Mouse (Mus musculus) hindbrain, embryonic 14.5 days (tissue): ENCODE data around the gene Dmc1. TPM values are rescaled to one million over a fixed set of nuclear protein-coding genes. Genes with fewer than 3 reads are reported as not detected.
A peak's percentile ranks its signal among the peaks of the same experiment; 100 is the strongest.

Experiments
- ATAC-seq: fragments of 200-750 bp; cut with Nextera tagmentation; 2 replicates; pipeline ENCODE4 v1.8.0; 2017; ENCODE audit warnings: moderate number of reproducible peaks, mild to moderate bottlenecking, moderate TSS enrichment, moderate library complexity; ENCODE audit not compliant: low FRiP score
- DNase-seq: peaks from one replicate; pipeline ENCODE4 v3.0.0-alpha.2; 2015; ENCODE audit warnings: low spot score
- H3K27ac ChIP-seq: fragments of 300-500 bp; sonication (generic); 2 replicates; pipeline ENCODE4 v1.5.1; 2014; ENCODE audit warnings: mild to moderate bottlenecking, moderate library complexity
- H3K27me3 ChIP-seq: fragments of 300-500 bp; sonication (generic); 2 replicates; pipeline ENCODE4 v1.6.1; 2014; ENCODE audit warnings: mild to moderate bottlenecking, low read length, mixed read lengths; ENCODE audit not compliant: control insufficient read depth, insufficient read depth
- H3K36me3 ChIP-seq: fragments of 300-500 bp; sonication (generic); replicated peaks from 2 replicates; pipeline ENCODE4 v1.6.1; 2014; ENCODE audit not compliant: control insufficient read depth, insufficient read depth
- H3K4me1 ChIP-seq: fragments of 300-500 bp; sonication (generic); replicated peaks from 2 replicates; pipeline ENCODE4 v1.6.1; 2014; ENCODE audit warnings: antibody characterized with exemption, low read length, mixed read lengths; ENCODE audit not compliant: control insufficient read depth, insufficient read depth
- H3K4me2 ChIP-seq: fragments of 300-500 bp; sonication (generic); replicated peaks from 2 replicates; pipeline ENCODE4 v1.6.1; 2014; ENCODE audit warnings: mild to moderate bottlenecking, moderate library complexity
- H3K4me3 ChIP-seq: fragments of 300-500 bp; sonication (generic); replicated peaks from 2 replicates; pipeline ENCODE4 v1.5.1; 2014; ENCODE audit warnings: mild to moderate bottlenecking, low read length
- H3K9ac ChIP-seq: fragments of 300-500 bp; sonication (generic); 2 replicates; pipeline ENCODE4 v1.6.1; 2014
- H3K9me3 ChIP-seq: fragments of 300-500 bp; sonication (generic); 2 replicates; pipeline ENCODE4 v1.6.1; 2016; ENCODE audit warnings: low read length; ENCODE audit not compliant: control insufficient read depth
- WGBS: fragments of 180-500 bp; shearing (Covaris S2); extraction: QIAGEN DNeasy Blood & Tissue Kit; methylation state at CpG from one replicate; pipeline ENCODE4 v1.1.7; 2014; 5-methylcytosine and 5-hydroxymethylcytosine counted together
- polyA plus RNA-seq: library from polyadenylated mRNA; unstranded; fragments of >200 nt; fragmentation: Nextera tagmentation; extraction: Ambion mirVana; gene quantifications from 2 replicates; pipeline ENCODE4 v1.2.1, GENCODE M21; 2014

The Dmc1 gene
- polyA plus RNA-seq, 1 experiment from 2014 or later, result 1.4 TPM

- Histone ChIP-seq H3K27me3 (no peaks in the 10 kb centered on the region), H3K27ac (no peak overlapping the region), H3K4me3 (no peak overlapping the region), H3K36me3 (no peaks in the 10 kb centered on the region), H3K4me1 (no peaks in the 10 kb centered on the region), H3K9me3 (no peaks in the 10 kb centered on the region), H3K4me2 (no peak overlapping the region), H3K9ac (no peak overlapping the region)
- DNase-seq (no peak), ATAC-seq (no peak)
- WGBS, result 76% methylated on average over 6 of the region's 6 CpGs
These were observed 27.1 kb downstream of the Dmc1 start for GRCm38 (mm10) chr15:79577671-79578426.

DNA sequence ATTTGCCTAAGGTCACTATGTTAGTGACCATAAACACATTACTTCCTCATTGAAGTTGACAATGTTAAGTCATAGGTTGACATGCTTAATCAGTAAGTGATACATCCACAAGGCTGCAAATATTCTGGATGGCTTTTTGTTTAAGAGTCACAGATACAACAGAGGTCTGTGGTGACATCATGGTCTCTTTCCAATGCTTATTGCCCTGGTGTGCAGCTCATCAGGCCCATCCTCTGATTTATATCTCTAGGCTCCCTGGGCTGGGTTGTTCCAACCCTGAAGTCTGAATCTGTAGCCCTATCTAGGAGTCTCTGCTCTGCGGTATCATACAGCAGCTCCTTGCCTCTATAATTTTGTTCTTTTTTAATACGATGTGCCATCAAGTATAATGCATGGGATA is 28.0 kb downstream of the Dmc1 start:
- Histone ChIP-seq H3K27me3 (no peaks in the 10 kb centered on the region), H3K36me3 (no peaks in the 10 kb centered on the region), H3K4me2 (no peak overlapping the region), H3K4me1 (no peaks in the 10 kb centered on the region), H3K9ac (no peak overlapping the region), H3K4me3 (no peak overlapping the region), H3K9me3 (no peaks in the 10 kb centered on the region), H3K27ac (no peak overlapping the region)
- DNase-seq (no peak), ATAC-seq (no peak)
- 91% methylated on average over 2 of the region's 2 CpGs for WGBS

DNA sequence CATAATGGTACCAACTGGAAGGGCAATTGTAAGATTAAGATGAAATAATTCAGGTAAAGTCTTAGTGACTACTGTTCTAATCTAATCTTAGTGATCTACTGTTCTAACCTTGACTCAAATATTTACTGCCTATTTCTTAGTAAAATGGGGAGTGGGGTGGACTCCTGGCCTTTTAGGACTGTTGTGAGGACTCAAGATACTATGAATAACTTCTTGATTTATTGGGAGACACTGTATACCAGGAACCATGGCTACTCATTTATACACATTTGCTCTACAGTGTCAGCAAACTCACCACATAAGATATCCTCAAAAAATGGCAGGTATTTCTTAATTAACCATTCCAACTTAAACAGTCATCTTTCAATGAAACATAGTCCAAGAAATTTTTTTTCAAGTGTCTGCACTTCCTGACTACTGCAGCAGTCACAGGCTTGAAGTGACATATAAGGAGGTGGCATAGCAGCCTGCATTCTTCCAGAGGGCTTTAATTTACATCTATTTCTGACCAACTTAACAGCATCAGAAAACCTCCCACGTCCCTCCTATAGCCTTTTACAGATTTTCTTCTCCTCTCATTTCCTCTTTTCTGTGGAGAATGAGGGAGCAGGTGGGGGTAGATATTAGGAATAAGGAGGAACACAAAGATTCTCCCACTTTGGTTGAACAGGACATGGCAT is 29.2 kb downstream of the Dmc1 start:
- Histone ChIP-seq H3K36me3 (no peaks in the 10 kb centered on the region), H3K27ac (no peak overlapping the region), H3K9ac (no peak overlapping the region), H3K27me3 (no peaks in the 10 kb centered on the region), H3K9me3 (no peaks in the 10 kb centered on the region), H3K4me1 (no peaks in the 10 kb centered on the region), H3K4me3 (no peak overlapping the region), H3K4me2 (no peak overlapping the region)
- 61% methylated on average over 1 of the region's 1 CpGs for WGBS
- ATAC-seq (no peak), DNase-seq (no peak)

GRCm38 (mm10) chr15:79562417-79562816 is 42.5 kb downstream of the Dmc1 start:
- no peak overlapping the region for H3K27ac ChIP-seq
- H3K9ac ChIP-seq, result no peak overlapping the region
- no peaks in the 10 kb centered on the region for H3K4me1 ChIP-seq
- DNase-seq (no peak), ATAC-seq (no peak)
- no peaks in the 10 kb centered on the region for H3K9me3 ChIP-seq
- H3K27me3 ChIP-seq, result no peaks in the 10 kb centered on the region
- no peaks in the 10 kb centered on the region for H3K36me3 ChIP-seq
- WGBS, result 89% methylated on average over 9 of the region's 9 CpGs
- H3K4me2 ChIP-seq, result no peak overlapping the region
- no peak overlapping the region for H3K4me3 ChIP-seq

DNA sequence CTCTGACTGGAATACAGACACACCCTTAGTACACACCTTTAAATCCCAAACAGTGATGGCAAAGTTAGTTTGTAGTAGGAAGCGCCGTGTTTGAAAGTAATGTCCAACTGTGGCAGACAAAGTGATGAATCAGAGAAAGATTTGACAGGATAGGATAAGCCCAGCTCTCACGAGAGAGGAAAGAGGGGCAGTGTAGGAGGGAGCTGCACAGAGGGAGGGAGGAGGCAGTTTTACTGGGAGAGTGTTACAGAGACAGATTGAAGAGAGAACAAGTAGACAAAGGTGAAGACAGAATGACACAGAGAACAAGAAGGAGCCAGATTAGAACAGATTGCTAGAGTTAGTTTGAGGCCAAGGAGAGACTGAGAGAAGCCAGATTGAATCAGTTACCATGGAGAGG is 45.3 kb downstream of the Dmc1 start:
- Histone ChIP-seq H3K9ac (no peak overlapping the region), H3K9me3 (no peaks in the 10 kb centered on the region), H3K4me2 (no peak overlapping the region), H3K4me3 (no peak overlapping the region), H3K4me1 (no peaks in the 10 kb centered on the region), H3K27ac (no peak overlapping the region), H3K27me3 (no peaks in the 10 kb centered on the region), H3K36me3 (no peaks in the 10 kb centered on the region)
- 78% methylated on average over 3 of the region's 3 CpGs for WGBS
- no peak for DNase-seq
- ATAC-seq, result no peak

DNA sequence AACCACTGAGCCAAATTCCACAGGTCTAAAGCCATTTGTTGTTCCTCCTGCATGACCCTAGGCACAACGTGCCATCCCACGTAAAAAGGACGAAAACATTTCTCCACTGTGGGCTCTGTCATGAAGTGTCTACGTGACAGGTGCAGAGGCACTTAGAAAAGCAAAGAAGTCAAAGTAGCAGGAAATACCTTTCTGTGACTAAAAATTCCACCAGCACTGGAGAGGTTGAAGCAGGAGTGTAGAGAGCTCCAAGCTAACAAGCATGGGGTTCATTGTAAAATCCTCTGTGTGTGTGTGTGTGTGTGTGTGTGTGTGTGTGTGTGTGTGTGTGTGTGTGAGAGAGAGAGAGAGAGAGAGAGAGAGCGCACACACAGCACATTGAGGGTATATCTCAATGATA is 52.3 kb downstream of the Dmc1 start:
- Histone ChIP-seq H3K4me1 (no peaks in the 10 kb centered on the region), H3K27me3 (no peaks in the 10 kb centered on the region), H3K4me3 (no peak overlapping the region), H3K27ac (no peak overlapping the region), H3K36me3 (no peaks in the 10 kb centered on the region), H3K4me2 (no peak overlapping the region), H3K9me3 (no peaks in the 10 kb centered on the region), H3K9ac (no peak overlapping the region)
- 80% methylated on average over 5 of the region's 5 CpGs for WGBS
- DNase-seq, result no peak
- no peak for ATAC-seq

DNA sequence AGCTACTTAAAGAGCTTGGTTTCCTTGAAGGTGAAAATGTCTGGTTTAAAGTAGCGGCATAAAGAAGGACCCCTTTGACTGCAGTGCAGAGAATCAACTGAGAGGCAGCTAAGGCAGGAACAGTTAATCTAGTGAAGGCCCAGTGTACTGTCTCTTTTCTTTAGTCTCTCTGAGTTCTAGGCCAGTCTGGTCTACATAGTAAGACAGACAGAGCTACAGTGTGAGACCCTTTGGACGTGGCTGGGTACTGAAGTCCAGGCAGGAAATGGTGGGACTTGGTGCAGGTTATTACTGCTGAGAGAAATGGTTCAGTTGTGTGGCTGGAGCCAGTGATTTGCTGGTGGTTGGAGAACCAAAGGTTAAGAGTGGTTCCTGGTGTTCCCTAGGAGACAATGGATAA is 56.7 kb downstream of the Dmc1 start:
- no peak for DNase-seq
- peaks cover 23% of the 10 kb centered on the region for H3K4me1 ChIP-seq
- H3K4me3 ChIP-seq, result no peak overlapping the region
- 98% methylated on average over 2 of the region's 2 CpGs for WGBS
- no peaks in the 10 kb centered on the region for H3K27me3 ChIP-seq
- no peak for ATAC-seq
- no peaks in the 10 kb centered on the region for H3K9me3 ChIP-seq
- H3K9ac ChIP-seq, result no peak overlapping the region
- H3K27ac ChIP-seq, result no peak overlapping the region
- H3K4me2 ChIP-seq, result no peak overlapping the region
- peaks cover 13% of the 10 kb centered on the region for H3K36me3 ChIP-seq

DNA sequence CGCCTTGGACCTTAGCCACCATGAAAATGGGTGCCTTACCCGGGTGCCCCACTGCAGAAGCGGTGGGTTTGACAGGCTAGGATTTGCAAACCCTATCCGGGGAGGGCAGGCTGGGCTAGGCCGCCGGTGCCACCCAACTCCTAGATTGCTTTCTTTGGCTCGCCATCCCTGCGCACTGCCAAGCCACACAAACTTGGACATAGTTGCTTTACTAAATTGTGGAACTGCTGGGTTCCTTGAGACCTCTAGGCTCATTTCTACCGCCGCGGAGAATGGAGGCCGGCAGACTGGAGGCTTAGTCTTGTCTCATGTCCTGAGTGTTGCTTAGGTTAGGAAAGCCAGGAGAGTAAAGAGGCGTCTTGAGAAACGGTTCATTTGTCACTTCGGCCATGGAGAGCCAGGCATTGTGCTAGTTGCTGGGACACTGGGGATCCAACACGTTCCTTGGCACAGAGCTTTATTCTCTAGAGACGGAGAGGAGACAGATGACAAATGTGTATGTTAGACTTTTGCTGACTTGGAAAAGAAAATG is 57.6 kb downstream of the Dmc1 start:
- Histone ChIP-seq H3K4me1 (peaks cover 23% of the 10 kb centered on the region), H3K4me2 (peak overlapping the region; percentile 55), H3K4me3 (peak overlapping the region; percentile 59), H3K27me3 (no peaks in the 10 kb centered on the region), H3K9me3 (no peaks in the 10 kb centered on the region), H3K27ac (peak overlapping the region; percentile 99), H3K36me3 (peaks cover 22% of the 10 kb centered on the region), H3K9ac (peak overlapping the region; percentile 65)
- ATAC-seq, result no peak
- no peak for DNase-seq
- WGBS, result 74% methylated on average over 17 of the region's 17 CpGs

DNA sequence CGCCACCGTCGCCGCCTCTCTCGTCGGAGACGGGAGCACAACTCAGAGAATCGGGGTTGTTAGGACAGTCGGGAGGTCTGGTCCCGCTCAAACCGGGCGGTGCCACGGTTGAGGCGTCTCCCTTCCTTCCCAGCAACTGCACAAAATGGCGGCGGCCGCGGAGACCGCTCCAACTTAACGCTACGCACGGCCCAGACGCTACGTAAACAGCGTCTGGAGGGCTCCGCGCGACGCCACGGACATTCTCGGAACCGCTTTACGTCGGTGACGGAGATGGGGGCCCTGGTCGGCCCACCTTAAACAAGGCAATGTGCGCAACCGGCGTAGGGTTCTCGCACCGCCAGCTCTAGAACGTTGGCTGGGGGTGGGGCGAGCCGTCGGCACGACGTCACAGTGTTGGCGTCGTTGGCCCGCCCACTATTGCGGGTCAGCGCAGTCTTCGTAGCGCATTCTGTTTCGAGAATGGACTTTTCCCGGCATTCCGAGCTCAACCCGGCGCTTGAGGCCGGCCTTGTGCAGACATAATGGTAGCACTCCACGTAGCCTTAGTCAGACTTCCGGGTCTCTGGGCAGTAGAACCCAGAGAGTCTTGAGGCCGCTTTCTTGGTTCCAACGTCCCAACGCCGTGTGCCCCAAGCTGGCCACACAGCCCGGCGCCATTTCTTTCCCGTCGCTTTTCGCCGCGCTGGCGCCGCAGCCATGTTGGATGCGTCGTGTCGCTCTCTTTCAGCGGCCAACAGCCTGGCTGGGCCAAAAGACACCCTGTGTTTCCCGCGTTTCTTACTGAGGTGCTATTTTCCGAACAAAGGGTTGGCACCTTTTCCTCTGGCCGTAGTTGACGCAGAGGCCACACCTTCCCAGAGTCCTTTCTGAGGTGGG is 58.3 kb downstream of the Dmc1 start, which contains the start of gene Ddx17:
Gene Ddx17 (minus strand): TSS at position 332 of the 879 bp plus-strand sequence.
- Histone ChIP-seq H3K36me3 (peaks cover 29% of the 10 kb centered on the region), H3K27me3 (no peaks in the 10 kb centered on the region), H3K9me3 (no peaks in the 10 kb centered on the region), H3K4me1 (peaks cover 23% of the 10 kb centered on the region), H3K9ac (peak within 1 kb of the TSS; percentile 92), H3K27ac (peak within 1 kb of the TSS; percentile 99), H3K4me2 (peak within 1 kb of the TSS; percentile 92), H3K4me3 (peak within 1 kb of the TSS; percentile 59)
- DNase-seq, result peak; percentile 100
- ATAC-seq, result peak; percentile 98
- WGBS, result 2% methylated on average over 79 of the region's 84 CpGs
